1 mouse cellular context compared by ENCODE assay signal in the genomic region with DNA sequence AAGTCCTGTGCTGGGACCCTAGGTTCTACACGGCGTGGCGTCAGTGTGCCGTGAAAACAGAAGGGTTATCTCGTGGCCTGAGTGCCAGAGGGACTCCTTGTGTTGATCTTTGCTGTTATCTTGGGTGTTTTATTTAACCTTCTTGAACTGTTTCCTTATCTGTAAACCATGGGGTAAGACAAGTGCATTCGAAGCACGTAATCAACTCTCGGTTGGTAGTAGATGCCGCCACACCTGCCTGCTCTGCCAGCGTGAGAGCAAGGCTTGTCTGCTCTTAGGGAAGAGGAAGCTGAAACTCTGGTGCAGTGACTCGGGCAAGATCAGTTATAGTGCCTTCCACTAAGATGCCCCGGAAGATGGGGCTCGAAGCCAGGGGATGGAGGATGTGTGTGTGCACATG.
TF ChIP-seq lines count a peak whose summit lies in the region.

No protein-coding gene starts in this region.

TF ChIP-seq in MEL, 35 proteins besides CTCF, POLR2A, EP300 and RAD21 (continued from another document):
- TF ChIP-seq RCOR1 (IDR thresholded peaks at IDR 0.05; ENCODE audit: low read depth, low read length) (peak; percentile 39; the same call in 1 of the 2 replicates), UBTF (IDR thresholded peaks at IDR 0.05; ENCODE audit: borderline replicate concordance, insufficient read depth, low read depth, low read length) (peak; percentile 74; the same call in 1 of the 2 replicates), GATA1 (IDR thresholded peaks at IDR 0.05; ENCODE audit: low read depth, low read length) (peak; percentile 83), TCF12 (IDR thresholded peaks at IDR 0.05; ENCODE audit: low read depth, low read length) (peak; percentile 85), ETS1 (IDR thresholded peaks at IDR 0.05; ENCODE audit: low read depth, low read length) (peak; percentile 82), JUND (IDR thresholded peaks at IDR 0.05; ENCODE audit: low read depth, low read length) (no peak), MXI1 (IDR thresholded peaks at IDR 0.05; ENCODE audit: low read depth, low read length) (peak; percentile 78), ELF1 (IDR thresholded peaks at IDR 0.05; ENCODE audit: low read depth, low read length) (0 out of 2 replicates have a peak, but pooled peaks have one; percentile 27), USF2 (IDR thresholded peaks at IDR 0.05; ENCODE audit: borderline replicate concordance in 1 of 2, insufficient read depth in 1 of 2, low read depth in 1 of 2, low read length in 2 of 2) (no peak), NELFE (IDR thresholded peaks at IDR 0.05; ENCODE audit: low read depth, low read length) (no peak), MYB (IDR thresholded peaks at IDR 0.05; ENCODE audit: low read depth, low read length) (no peak), TAL1 (IDR thresholded peaks at IDR 0.05; ENCODE audit: low read length) (peak; percentile 48), HCFC1 (IDR thresholded peaks at IDR 0.05; ENCODE audit: low read depth, low read length) (0 out of 2 replicates have a peak, but pooled peaks have one; percentile 48), MYC (IDR thresholded peaks at IDR 0.05; ENCODE audit: low read depth, low read length) (peak; percentile 70), GABPA (IDR thresholded peaks at IDR 0.05; ENCODE audit: low read depth, low read length) (no peak), KAT2A (conservative IDR thresholded peaks at IDR 0.05; ENCODE audit: low read depth, low read length) (no peak), SMC3 (IDR thresholded peaks at IDR 0.05; ENCODE audit: low read depth, low read length) (no peak), TBP (IDR thresholded peaks at IDR 0.05; ENCODE audit: low read depth, low read length) (peak; percentile 82), CHD2 (IDR thresholded peaks at IDR 0.05; ENCODE audit: low read length) (no peak), ZNF384 (IDR thresholded peaks at IDR 0.05; ENCODE audit: low read depth, low read length) (no peak), E2F4 (IDR thresholded peaks at IDR 0.05; ENCODE audit: borderline replicate concordance, low read depth, low read length) (no peak), ZC3H11A (IDR thresholded peaks at IDR 0.05; ENCODE audit: low read depth, low read length) (no peak), CHD1 (IDR thresholded peaks at IDR 0.05; ENCODE audit: low read depth, low read length) (no peak), MAFK (IDR thresholded peaks at IDR 0.05; ENCODE audit: borderline replicate concordance, low read depth, low read length) (0 out of 2 replicates have a peak, but pooled peaks have one; percentile 38), ZKSCAN1 (IDR thresholded peaks at IDR 0.05; ENCODE audit: low read depth, low read length) (no peak), POLR2AphosphoS2 (IDR thresholded peaks at IDR 0.05; ENCODE audit: low read length) (no peak), SIN3A (IDR thresholded peaks at IDR 0.05; ENCODE audit: low read length) (peak; percentile 75)
